Mouse (Mus musculus) cerebellum, postnatal 25 days (tissue): ENCODE data around the gene Tacr2.

Experiments used
- DNase-seq, 2 experiments: peaks; one replicate each; pipeline ENCODE4 v3.0.0; 2021; ENCODE audit warnings: mixed read lengths in 2 of 2

Tacr2 gene

DNA sequence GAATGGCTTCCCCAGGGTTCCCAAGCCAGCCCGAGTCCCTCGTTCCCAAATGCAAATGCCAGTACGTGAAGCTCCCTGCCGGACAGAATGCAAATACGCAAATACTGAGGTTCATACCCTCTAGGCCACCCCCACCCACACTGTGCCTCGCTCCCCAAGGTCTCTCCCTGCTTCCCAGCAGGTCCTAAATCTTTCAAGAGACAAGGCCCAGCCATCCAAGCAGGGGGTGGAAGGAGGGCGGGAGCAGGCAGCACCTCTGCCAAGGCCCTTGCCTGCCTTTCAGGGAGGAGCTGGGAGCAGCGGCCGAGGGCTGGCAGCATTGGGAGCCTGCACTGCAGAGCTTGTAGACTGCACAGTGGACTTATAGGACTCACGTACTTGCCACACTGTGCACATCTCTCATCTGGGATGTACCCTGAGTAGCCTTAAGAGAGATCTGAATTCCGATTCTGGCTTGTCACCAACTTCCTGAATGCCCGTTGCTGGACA is at the start of gene Tacr2:
Gene Tacr2, plus strand, starts transcription at position 439 of the 489 bp plus-strand sequence.
- DNase-seq = no peak

DNA sequence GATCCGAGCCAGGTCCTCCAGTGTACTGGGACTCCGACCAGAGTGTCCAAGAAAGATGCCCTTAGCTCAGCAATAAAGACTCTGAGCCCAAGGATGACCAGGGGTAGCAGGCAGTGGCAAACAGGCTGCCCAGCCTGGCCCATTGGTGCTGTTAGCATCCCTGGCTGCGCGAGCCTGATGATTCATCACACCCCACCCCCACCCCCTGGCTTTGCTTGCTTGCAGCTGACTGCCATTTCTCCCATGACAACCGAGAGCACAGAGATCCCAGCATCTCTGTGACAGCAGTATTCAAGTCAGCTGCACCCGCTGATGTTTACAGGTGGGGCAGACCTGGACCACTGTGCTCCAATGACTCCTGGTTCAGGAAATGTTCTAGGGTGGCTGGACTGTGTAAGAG is 49.7 kb upstream of the Tacr2 start:
- DNase-seq = peak in 1 of 2 experiments; percentile 50

DNA sequence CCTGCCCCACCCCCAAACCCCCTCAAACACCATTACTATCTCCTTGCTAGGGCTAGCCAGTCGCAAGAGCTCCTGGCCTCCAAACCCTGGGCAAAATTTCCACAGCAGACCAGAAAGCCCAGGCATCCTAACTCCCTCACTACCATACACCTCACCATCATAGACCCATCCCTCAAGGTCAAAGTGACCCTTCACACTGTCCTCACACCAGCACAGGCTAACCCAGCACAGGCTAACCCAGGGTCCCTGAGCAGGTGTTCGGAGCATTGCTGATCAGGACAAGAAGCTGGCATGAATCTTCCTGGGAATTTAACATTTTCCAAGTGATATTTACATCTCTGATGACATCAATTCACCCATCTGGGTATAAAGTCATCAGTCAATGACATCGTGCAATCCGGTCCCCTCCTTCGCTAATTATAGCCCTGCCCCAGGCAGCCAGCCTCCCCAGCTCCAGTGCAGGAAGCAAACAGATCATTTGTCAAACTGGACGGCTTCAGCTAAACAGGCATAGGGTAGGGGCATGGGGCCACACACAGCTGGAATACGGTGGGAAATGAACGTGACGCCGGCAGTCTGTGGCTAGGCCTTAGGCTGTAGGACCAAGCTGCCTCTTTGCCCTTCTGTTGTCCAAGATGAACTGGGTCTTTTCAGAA is 43.9 kb upstream of the Tacr2 start:
- no peak for DNase-seq

DNA sequence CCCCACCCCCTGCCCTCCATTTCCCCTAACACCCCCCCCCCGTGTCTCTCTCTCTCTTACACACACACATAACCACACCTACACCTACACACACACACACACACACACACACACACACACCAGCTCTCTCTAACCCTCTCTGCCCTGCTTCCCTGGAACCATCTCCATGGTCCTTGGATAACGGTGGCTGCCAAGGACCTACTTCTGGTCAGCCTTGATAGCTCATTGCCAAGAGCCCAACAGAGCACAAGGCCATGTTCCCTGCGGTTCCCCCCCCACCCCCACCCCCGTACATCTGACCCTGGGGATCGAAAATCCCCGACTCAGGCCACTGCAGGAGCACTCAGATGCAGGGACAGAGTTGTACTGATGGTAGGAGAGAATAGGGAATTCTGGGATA is 40.9 kb upstream of the Tacr2 start:
- DNase-seq = no peak

DNA sequence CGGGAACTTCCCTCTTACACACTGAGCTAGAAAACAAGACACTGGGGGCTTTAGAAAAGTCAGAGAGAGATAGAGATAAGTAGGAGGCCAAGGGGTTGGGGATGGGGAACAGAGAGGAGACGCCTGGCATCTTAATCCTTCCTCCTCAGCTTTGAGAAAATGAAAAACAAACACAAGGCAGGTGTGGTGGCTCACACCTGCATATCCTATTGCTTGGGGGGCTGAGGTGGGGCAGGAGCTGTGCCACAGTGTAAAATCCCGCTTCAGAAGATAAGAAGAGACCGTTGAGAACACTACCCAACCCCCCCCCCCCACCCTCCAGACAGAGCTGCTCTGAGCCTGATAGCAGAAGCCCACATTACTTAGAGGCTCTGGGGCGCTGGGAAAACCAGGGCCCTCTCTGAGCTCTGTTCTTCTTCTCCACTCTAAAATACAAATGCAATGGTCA is 37.0 kb upstream of the Tacr2 start:
- DNase-seq = no peak

DNA sequence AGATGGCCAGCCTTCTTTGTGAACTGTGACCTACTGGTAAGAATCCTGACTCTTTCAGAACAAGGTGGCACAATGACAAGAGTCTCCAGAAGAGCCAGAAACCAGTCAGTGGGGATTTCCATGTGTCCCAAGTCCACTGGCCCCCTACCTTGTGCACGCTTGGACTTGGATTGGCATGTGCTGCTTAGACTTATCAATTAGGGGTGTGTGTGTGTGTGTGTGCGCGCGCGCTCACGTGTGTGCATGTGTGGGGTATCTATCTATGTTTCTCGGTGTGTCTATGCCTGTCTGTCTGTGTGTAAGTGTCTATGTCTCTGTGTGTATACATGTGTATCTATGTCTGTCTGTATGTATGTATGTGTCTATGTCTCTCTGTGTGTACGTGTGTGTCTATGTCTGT is 36.6 kb upstream of the Tacr2 start:
- no peak for DNase-seq

DNA sequence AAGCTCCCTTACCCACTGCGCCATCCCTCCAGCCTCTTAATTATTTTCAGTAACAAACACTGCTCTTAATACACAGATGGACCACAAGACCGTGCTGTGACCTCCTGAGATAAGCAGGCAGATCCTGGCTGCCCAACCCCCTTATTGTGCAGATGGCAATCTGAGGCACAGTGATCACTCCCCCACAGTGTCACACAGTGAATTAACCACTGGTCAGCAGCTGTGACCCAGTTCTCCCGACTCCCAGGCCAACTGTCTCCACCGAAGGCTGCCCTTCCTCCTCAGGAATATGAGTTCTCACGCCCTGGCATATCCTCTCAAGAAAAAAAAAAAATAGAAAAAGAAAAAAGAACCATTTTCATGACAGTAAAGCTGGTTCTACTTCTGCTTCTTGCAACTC is 35.6 kb upstream of the Tacr2 start:
- peak; percentile 69 to 80 for DNase-seq

DNA sequence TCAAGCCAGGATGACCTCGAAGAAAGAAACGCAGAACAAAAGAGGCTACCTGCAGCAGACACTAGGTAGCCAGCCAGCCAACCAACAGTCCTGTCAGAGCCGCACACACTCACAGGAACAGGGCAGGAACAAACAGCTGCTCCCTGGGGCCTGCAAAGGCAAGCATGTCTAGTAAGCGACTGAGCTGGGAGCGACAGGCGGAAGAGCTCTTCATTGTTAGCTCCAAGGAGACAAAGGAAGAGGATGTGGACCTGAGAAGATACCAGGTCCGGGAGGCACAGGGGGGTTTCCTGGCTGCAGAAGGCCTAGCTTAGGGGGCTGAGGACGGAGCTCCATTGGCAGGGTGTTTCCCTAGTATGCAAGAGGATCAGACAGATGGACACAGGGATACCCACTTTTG is 35.0 kb upstream of the Tacr2 start:
- peak; percentile 33 to 35 for DNase-seq

DNA sequence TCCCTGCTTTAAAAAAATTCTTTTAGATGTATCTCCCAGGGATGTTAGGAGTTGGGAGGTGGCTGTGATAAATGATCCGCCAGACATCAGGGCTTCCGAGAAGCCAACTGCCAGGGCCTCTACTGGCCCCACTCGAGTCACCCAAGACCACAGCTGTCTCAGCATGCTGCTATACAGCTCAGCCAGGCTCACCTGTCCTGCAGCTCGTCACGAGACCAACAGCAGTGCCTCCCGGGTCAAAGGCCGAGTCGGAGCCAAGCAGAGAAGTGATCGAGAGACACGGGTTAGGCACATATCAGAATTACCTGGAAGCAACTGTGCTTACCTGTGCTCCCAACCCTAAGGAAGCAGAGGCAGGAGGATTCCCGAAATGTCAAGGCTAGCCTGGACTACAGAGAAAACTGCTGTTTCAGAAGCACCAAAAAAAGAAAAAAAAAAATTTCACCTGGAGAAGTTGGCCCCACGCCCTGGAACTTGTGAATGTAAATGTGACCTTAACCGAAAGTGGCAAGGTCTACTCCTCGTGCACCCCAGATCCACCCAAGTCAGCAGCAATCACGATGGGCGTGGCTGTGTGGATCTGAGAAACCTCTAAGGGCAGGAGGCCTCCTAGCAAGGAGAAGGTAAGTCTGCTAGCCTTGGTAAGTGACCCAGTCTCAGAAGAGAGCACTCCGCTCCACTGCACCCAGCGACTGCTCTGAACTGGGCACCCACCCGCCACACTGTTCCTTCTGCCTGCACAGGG is 34.0 kb upstream of the Tacr2 start:
- DNase-seq = no peak

DNA sequence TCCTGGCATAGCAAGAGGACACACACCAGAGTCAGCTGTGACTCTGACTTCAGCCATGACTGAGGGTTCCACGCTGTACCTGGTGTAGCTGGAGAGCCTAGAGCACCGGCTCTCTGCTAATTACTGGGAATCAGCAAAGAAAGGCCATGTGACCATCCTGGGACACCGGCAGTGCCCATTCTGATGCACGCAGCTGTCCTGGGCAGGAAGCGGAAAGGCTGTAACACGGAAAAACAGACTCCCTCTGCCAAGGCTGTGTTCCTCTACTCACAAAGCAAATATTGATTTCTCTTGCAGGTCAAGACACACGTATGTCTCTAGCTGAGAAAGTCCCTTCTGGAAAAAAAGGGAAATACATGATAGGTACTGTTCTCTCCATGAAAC is 33.5 kb upstream of the Tacr2 start:
- no peak for DNase-seq

DNA sequence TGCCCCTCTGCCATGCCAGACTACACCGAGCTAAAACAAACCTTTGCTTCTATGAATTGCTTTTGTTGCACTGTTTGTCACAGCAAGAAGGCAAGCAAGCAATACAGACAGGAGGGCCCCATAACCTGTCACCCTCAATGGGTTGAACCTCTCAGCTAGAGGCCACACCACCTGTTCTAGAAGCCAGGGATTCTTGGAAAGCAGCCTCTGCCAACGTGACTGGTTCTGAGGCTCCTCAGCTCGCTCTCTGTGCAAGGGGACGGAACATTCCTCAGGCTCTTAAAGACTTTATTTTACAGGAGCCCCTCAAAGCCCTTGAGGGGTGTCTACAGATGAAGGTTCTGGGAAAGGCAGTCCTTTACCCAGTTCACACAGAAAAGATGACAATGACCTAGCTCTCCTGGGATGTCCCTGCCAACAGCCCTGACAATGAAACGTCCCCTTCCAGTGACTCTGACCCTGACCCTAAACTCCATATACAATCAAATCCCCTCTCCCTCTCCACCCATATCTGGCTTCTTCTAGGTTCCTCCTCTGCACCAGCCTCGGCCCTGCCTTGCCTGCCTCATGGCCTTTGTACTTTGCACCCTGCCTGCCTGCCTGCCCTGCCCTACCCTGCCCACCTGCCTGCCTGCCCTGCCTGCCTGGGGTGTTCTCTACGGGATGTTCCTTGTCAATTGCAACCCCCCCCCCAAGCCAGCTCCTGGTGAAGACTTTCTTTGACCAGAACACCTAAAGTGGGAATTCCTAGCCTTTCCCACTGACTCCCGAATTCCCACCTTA is 31.3 kb upstream of the Tacr2 start:
- DNase-seq = peak in 1 of 2 experiments; percentile 47

DNA sequence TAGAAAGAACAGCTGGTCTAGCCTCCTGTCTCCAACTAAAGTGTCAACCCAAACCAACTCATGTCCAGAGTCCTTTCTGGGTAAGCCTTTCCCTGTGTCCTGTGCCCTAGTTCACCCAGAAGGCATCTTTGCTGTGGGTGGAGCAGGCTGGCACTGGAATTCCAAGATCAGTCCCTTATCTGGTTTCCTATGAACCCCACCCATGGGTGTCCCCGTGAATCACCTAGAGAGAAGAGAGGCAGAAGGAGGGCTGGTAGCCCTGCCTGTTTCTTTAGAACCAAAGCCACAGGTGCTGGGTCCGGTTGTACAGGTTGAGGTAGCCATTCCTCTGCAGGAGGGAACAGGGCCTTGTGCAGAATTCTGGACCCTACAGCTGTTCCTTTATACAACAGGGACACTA is 30.6 kb upstream of the Tacr2 start:
- no peak for DNase-seq

DNA sequence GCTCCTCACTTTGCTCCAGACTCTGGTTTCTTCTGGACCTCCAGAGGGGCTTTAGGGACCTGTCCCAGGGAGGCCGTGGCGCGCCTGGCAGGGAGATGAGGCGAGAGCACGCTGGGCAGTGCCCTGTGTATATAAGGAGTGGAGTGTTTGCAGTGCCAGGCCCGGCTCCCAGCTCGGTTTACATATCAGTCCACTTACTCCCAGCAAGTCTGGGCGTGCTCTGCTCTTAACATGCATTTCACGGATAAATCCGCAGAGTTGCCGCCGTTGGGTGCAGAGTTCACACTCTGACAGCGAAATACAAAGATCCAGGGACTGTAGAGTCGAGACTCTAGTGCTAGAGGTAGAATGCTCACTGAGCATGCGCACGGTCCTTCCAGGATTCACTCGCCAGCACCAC is 29.5 kb upstream of the Tacr2 start:
- no peak for DNase-seq

DNA sequence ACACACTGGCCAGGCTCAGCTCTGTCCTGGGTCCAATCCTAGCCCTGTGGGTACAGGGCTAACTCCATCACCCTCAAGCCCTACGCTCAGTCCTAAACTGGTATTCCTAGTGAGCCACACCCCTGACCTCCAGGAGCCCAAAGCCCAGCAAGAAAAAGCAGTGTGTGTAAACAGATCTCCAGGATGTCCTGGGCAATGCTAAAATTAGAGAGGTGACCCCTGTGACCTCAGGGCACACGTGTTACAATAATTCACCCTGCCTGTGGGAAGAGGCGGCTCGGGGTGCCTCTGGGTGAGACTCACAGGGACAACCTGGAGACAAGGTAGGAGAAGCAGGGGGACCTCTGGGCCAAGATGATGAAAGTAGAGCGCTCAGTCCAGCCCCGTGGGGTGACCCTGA is 28.0 kb upstream of the Tacr2 start:
- no peak for DNase-seq

DNA sequence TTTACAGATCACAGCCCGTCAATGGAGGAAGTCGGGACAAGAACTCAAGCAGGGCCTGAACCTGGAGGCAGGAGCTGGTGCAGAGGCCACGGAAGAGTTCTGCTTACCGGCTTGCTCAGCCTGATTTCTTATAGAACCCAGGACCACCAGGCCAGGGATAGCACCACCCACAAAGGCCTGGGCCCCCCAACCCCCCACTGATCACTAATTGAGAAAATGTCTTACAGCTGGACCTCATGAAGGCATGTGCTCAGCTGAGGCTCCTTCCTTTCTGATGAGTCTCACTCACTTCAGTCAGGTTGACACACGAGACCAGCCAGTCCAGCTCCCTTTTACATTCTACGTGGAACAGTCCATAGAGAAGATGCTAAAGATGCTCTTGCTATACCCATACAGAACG is 26.4 kb upstream of the Tacr2 start:
- no peak for DNase-seq

DNA sequence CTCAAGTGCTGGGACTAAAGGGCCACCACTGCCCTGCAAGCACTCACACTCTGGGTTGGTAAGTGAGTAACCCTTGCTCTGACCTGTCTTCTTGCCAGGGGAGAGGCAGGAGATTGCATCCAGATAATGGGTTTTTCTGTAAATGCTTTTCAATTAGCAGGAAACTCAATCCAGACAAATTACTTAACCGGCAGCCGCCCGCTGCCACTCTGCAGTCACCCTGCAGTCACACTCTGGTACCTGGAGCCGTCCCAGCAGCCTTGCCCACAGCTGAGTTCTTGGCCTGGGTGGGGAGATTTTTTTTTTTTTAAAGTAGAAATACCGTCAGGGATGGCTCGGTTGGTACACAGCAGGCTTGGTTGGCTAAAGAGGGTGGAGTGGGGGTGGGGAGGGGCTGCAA is 24.1 kb upstream of the Tacr2 start:
- DNase-seq = peak; percentile 51 to 62

DNA sequence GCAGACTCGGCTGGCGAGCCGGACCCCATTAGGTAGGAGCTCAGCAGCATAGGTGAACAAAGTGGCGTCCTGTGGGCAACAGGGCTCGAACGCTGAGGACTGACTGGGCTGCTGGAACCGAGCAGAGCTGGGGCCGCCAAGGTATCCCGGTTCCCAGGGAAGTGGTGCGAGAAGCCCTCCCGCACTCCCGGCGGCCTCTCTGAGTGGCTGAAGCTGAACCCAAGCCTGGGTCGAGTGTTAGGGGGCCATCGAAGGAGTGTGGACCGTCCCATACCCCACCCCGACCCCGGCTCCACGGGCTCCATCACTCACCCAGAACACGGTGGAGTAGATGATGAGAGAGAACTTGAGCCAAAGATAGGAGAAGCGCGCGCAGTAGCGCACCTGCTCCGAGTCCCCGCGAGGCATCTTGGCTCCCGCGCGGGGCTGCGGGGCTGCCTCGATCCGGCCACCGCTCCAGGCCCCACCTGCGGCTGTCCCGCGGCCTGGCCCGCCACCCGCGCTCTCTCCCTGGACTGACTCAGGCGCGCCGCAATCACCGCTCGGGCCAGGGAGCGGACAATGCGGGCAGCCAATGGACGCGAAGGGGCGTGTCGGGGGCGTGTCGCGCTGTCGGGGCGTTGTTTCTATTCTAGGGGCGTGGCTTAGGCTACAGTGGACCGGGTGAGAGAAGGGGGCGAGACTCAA is 21.4 kb upstream of the Tacr2 start, which contains the start of gene Tspan15:
Gene Tspan15, minus strand, starts transcription at position 544 of the 687 bp plus-strand sequence.
- DNase-seq = peak; percentile 96 to 98

DNA sequence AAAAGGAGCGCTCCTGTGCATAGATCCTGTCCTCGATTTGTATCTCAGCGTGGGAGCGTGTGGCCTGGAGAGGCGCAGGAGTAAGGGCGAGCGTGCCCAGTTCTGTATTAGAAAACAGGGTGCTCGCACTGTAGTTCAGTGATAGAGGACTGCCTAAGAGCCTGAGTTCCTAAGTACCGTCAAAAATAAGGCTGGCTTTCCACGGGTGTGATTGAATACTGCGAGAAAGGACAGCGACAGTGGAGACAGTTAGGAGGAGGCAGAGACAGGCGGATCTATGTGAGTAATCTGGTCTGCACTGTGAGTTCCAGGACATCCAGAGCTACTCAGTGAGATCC is 20.9 kb upstream of the Tacr2 start:
- DNase-seq = no peak

DNA sequence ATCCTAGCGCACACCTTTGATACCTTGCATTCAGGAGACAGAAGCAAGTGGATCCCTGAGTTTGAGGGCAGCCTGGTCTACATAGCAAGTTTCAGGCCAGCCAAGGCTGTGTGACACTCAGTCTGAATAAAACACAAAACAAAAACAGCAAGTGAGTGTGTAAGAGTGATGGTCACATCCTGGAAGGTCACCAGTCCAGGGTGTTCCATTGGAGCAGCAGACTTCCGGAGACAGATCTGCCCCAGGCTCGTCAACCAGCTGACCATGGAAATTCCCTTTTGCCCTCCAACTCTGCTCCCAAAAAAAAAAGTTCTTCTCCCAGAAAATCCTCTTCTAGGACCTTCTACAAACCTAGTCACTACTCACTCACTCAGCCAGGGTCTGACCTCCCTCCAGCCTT is 20.4 kb upstream of the Tacr2 start:
- DNase-seq = no peak

DNA sequence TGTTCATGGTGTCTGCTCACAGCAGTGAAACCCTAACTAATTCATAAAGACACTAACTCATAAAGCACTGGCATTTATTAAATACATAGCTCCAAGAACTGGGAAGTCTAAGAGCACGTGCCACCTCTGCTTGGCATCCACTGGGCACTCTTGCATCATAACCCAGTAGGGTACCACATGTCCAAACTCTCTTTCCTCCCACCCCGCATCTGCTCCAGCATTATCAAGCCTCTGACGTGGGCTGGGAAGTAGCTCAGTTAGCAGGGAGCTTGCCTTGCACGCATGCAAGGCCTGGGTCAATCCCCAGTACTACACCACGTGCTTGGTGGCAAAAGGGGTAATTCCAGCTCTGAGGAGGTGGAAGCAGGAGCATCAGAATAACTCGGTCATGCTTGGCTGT is 16.1 kb upstream of the Tacr2 start:
- DNase-seq = no peak

DNA sequence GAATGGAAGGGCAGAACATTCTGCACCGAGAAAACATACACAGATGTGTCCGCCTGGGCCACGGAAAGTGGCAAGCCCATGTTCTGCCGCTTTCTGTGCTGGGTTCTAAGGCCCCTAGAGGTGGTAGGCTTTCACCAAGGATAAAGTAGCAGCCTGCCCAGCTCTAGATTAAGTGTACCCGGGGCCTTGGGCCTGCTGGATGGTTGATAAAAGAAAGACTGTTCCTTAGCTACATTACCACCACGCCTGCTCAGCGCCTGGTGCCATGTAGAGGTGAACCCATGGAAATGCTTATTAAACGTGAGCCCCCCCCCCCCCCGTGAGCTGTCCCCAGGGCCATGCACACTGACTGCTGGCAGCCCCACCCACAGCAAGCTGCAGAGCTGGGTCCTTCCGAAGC is 15.0 kb upstream of the Tacr2 start:
- DNase-seq = no peak

DNA sequence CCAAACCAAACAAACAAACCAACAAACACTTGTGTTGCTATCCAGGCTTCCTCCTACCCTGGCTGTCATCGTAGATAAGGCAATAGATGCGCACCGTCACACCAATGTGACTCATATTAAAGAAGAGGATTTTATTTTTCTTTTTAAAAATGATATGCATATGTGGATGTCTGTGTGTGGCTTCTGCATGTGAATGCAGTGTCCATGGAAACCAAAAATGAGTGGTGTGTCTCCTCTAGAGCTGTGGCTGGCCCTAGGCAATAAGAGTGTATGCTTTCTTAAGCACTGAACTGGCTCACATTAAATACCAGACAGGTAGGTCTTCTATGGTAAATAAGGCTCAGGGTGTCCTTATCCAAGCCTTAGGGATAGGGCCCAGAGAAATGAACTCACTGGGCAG is 13.6 kb upstream of the Tacr2 start:
- no peak for DNase-seq

DNA sequence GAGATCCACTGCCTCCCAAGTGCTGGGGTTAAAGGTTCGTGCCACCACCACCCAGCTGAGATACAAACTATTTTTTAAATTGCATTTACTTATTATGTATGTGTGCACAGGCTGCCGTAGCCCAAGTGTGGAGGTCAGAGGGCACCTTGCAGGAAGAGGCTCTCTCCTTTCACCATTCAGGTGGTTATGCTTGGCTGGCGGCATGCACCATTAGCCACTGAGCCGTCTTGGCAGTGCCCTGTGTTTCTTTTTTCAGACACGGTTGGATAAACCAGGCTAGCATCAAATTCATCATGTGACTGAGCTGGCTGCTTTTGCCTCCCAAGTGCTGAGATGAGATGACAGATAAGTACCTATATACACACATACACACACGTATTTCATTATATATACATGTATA is 13.0 kb upstream of the Tacr2 start:
- peak; percentile 51 to 69 for DNase-seq
